Mouse (Mus musculus) MEL (cell line): ENCODE measurements at regions not wholly inside any gene's neighbourhood (a gene's known extent, or its start where the extent isn't known, plus 50 kb on each side); places are given as distances from the start of the nearest gene placed in this dataset.

Source experiments
- CTCF ChIP-seq, 3 experiments: IDR thresholded peaks in 2 of 3; conservative IDR thresholded peaks in 1 of 3; 2 replicates each; pipeline ENCODE4 v1.5.1; 2011 to 2012; ENCODE audit warnings: low read length in 3 of 3, low read depth in 2 of 3, mild to moderate bottlenecking in 2 of 3, improper control_type of control experiment in 1 of 3, inconsistent platforms in 1 of 3, mixed read lengths in 1 of 3, moderate library complexity in 1 of 3; ENCODE audit not compliant: control insufficient read depth in 1 of 3, insufficient read depth in 1 of 3, poor library complexity in 1 of 3, severe bottlenecking in 1 of 3
- GABPA ChIP-seq: IDR thresholded peaks from 2 replicates; pipeline ENCODE4 v1.6.1; 2012; ENCODE audit warnings: low read depth, mild to moderate bottlenecking, inconsistent platforms, low read length, improper control_type of control experiment, moderate library complexity
- HCFC1 ChIP-seq: IDR thresholded peaks from 2 replicates; pipeline ENCODE4 v1.6.1; 2012; ENCODE audit warnings: low read depth, mild to moderate bottlenecking, inconsistent platforms, low read length, improper control_type of control experiment, moderate library complexity
- POLR2A ChIP-seq, 2 experiments: IDR thresholded peaks; 2 replicates each; pipeline ENCODE4 v1.6.1; 2011 to 2012; ENCODE audit warnings: low read length in 2 of 2, mild to moderate bottlenecking in 2 of 2, control low read depth in 1 of 2, improper control_type of control experiment in 1 of 2, low read depth in 1 of 2, moderate library complexity in 1 of 2; ENCODE audit not compliant: control insufficient read depth in 1 of 2, insufficient read depth in 1 of 2, poor library complexity in 1 of 2
- RAD21 ChIP-seq: IDR thresholded peaks from 2 replicates; pipeline ENCODE4 v1.6.1; 2011; ENCODE audit warnings: mild to moderate bottlenecking, low read depth, low read length, improper control_type of control experiment
- SMC3 ChIP-seq: IDR thresholded peaks from 2 replicates; pipeline ENCODE4 v1.6.1; 2011; ENCODE audit warnings: low read depth, low read length, improper control_type of control experiment
- TCF12 ChIP-seq: IDR thresholded peaks from 2 replicates; pipeline ENCODE4 v1.6.1; 2014; ENCODE audit warnings: low read depth, mild to moderate bottlenecking, inconsistent platforms, low read length, improper control_type of control experiment, moderate library complexity
- ZNF384 ChIP-seq: IDR thresholded peaks from 2 replicates; pipeline ENCODE4 v1.6.1; 2012; ENCODE audit warnings: low read depth, mild to moderate bottlenecking, inconsistent platforms, low read length, improper control_type of control experiment

DNA sequence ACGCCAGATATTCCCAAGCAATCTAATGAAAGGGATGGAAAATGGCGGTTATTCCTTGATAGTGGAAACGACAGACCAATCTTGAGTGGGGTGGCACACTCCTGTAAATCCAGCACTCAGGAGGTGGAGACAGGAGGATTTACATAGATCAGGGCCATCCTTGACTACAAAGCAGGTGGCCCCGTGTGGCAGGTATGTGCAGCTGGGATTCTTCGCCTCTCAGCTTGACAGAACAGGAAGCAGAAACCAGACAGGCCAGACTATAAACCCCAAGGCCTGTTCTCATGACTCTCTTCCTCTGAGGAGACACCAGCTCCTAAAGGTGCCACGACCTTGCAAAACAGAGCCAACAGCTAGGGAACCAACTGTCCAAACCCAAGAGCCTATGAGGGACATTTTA is 449.7 kb downstream of the Cd83 start:
- no peak for TF ChIP-seq ZNF384
- no peak for TF ChIP-seq GABPA
- TF ChIP-seq CTCF (IDR thresholded peaks at IDR 0.05 in 2 of 3, conservative IDR thresholded peaks at IDR 0.05 in 1 of 3; ENCODE audit: control insufficient read depth in 1 of 3, insufficient read depth in 1 of 3, low read depth in 2 of 3, low read length in 3 of 3, poor library complexity in 1 of 3, severe bottlenecking in 1 of 3), result no peak
- TF ChIP-seq RAD21, result no peak
- no peak for TF ChIP-seq POLR2A (IDR thresholded peaks at IDR 0.05; ENCODE audit: control insufficient read depth in 1 of 2, insufficient read depth in 1 of 2, low read depth in 1 of 2, low read length in 2 of 2, poor library complexity in 1 of 2)
- TF ChIP-seq TCF12, result no peak
- TF ChIP-seq HCFC1, result no peak
- TF ChIP-seq SMC3, result no peak
